Mouse (Mus musculus): ENCODE data around the gene Gimd1.

GRCm38 (mm10) chr3:132588146-132588545 lies 41.5 kb upstream of the Gimd1 start:
- TF ChIP-seq CTCF (IDR thresholded peaks at IDR 0.05; ENCODE audit: control insufficient read depth, insufficient read depth, low read length) (no peak), POLR2A (IDR thresholded peaks at IDR 0.05; ENCODE audit: borderline replicate concordance, control insufficient read depth, low read depth, low read length) (no peak)
